Mouse (Mus musculus) liver, embryonic 11.5 days (tissue): ENCODE results near the gene Teddm2. TPM values are rescaled to one million over a fixed set of nuclear protein-coding genes. Genes with fewer than 3 reads are reported as not detected.

Source experiments
- ATAC-seq: fragments of 200-750 bp; cut with Nextera tagmentation; replicated peaks from 2 replicates; pipeline ENCODE4 v1.8.0; 2017; ENCODE audit warnings: moderate number of reproducible peaks, mild to moderate bottlenecking, moderate TSS enrichment, moderate library complexity; ENCODE audit not compliant: low FRiP score
- DNase-seq: peaks from one replicate; pipeline ENCODE4 v3.0.0-alpha.2; 2017; ENCODE audit warnings: low spot score
- H3K27ac ChIP-seq: fragments of 300-500 bp; sonication (generic); 2 replicates; pipeline ENCODE4 v1.5.1; 2014; ENCODE audit warnings: mild to moderate bottlenecking, low read depth, low read length, control low read depth
- H3K27me3 ChIP-seq: fragments of 300-500 bp; sonication (generic); replicated peaks from 2 replicates; pipeline ENCODE4 v1.6.1; 2014; ENCODE audit warnings: low read length, mixed read lengths; ENCODE audit not compliant: control insufficient read depth, insufficient read depth
- H3K36me3 ChIP-seq: fragments of 300-500 bp; sonication (generic); 2 replicates; pipeline ENCODE4 v1.6.1; 2014; ENCODE audit warnings: mild to moderate bottlenecking, low read length, moderate library complexity, mixed read lengths; ENCODE audit not compliant: control insufficient read depth, insufficient read depth
- H3K4me1 ChIP-seq: fragments of 300-500 bp; sonication (generic); replicated peaks from 2 replicates; pipeline ENCODE4 v1.6.1; 2014; ENCODE audit warnings: low read length, mixed read lengths; ENCODE audit not compliant: control insufficient read depth, insufficient read depth
- H3K4me2 ChIP-seq: fragments of 300-500 bp; sonication (generic); 2 replicates; pipeline ENCODE4 v1.6.1; 2014; ENCODE audit warnings: mild to moderate bottlenecking, control low read depth, moderate library complexity
- H3K4me3 ChIP-seq: fragments of 300-500 bp; sonication (generic); 2 replicates; pipeline ENCODE4 v1.5.1; 2014; ENCODE audit warnings: low read depth, low read length, control low read depth
- H3K9ac ChIP-seq: fragments of 300-500 bp; sonication (generic); 2 replicates; pipeline ENCODE4 v1.6.1; 2014; ENCODE audit warnings: low read depth, low read length, control low read depth
- H3K9me3 ChIP-seq: fragments of 300-500 bp; sonication (generic); 2 replicates; pipeline ENCODE4 v1.6.1; 2016; ENCODE audit warnings: low read length, inconsistent platforms, mixed read lengths; ENCODE audit not compliant: control insufficient read depth
- WGBS: fragments of 180-500 bp; shearing (Covaris S2); extraction: QIAGEN DNeasy Blood & Tissue Kit; methylation state at CpG from one replicate; pipeline ENCODE4 v1.1.7; 2014; 5-methylcytosine and 5-hydroxymethylcytosine counted together
- microRNA-seq: library from miRNA; unstranded; fragments of <30 nt; microRNA quantifications from one replicate; pipeline ENCODE4, GENCODE M21; 2017; ENCODE audit warnings: borderline number of aligned reads
- polyA plus RNA-seq: library from polyadenylated mRNA; unstranded; fragments of >200 nt; fragmentation: Nextera tagmentation; extraction: Ambion mirVana; gene quantifications from 2 replicates; pipeline ENCODE4 v1.2.1, GENCODE M21; 2014

The Teddm2 gene
- polyA plus RNA-seq, 1 experiment from 2014 or later = 0.45 TPM

DNA sequence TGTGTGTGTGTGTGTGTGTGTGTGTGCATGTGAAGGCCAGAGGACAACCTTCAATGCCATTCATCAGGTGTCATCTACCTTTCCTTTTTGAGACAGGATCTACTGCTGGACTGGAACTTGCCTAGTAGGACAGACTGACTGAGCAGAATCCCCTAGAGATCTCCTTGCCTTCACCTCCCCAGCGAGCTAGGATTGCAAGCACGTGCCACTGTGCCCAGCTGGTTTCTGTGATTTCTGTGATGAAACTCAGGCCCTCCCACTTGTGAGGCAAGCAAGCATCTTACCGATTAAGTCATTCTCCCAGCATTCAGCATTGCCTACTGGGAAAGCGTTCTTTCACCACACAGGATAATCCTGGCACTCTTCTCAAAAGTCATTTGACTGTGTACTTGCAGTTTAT, 69.3 kb downstream of the Teddm2 start:
- Histone ChIP-seq H3K9me3 (no peaks in the 10 kb centered on the region), H3K27ac (no peak overlapping the region), H3K27me3 (no peaks in the 10 kb centered on the region), H3K9ac (no peak overlapping the region), H3K4me2 (no peak overlapping the region), H3K4me3 (no peak overlapping the region), H3K36me3 (no peaks in the 10 kb centered on the region), H3K4me1 (no peaks in the 10 kb centered on the region)
- DNase-seq = no peak
- WGBS = 72% methylated on average over 4 of the region's 4 CpGs
- ATAC-seq = no peak

DNA sequence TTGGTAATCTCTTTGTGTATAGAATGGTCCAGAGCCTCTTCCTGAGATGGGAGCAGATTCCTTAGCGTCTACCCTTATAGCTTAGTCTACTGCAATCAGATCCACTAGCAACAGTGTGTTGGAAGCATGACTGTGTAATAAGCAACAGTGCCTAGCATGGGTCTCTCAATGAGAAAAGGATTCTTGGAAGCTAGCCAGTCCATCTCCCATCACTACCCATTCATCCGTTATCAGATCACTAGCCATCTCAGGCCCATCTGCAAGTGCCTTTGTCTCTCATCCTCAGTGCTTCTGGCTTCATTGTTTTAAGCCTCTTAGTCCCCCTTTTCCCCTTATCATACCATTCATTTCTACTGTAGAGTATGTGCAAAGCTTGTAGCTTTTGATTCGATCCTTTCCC, 79.8 kb downstream of the Teddm2 start:
- Histone ChIP-seq H3K36me3 (no peaks in the 10 kb centered on the region), H3K4me3 (no peak overlapping the region), H3K4me2 (no peak overlapping the region), H3K4me1 (no peaks in the 10 kb centered on the region), H3K27ac (no peak overlapping the region), H3K9ac (no peak overlapping the region), H3K9me3 (no peaks in the 10 kb centered on the region), H3K27me3 (no peaks in the 10 kb centered on the region)
- ATAC-seq = no peak
- WGBS = 80% methylated on average over 3 of the region's 3 CpGs
- DNase-seq = no peak

DNA sequence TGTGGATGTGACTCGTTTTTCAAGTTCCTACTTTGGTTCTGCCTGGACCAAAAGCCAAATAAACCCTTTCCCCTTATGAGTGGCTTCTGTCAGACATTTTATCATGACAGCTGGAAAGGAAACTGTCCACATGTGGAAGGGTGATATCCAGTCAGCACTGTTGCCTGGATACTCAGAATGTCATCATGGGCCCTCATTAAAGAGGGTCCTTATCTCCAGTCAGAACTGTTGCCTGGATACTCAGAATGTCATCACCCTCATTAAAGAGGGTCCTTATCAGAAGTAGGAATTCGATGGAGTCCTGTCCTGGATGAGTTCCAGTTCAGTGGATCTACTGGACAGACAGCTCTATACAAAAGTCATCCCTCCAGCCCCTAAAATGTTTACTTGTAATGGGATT, 85.8 kb downstream of the Teddm2 start:
- no peaks in the 10 kb centered on the region for H3K9me3 ChIP-seq
- H3K9ac ChIP-seq = no peak overlapping the region
- H3K27me3 ChIP-seq = no peaks in the 10 kb centered on the region
- 24% methylated on average over 2 of the region's 2 CpGs for WGBS
- no peak overlapping the region for H3K4me3 ChIP-seq
- DNase-seq (no peak), ATAC-seq (no peak)
- no peaks in the 10 kb centered on the region for H3K4me1 ChIP-seq
- H3K4me2 ChIP-seq = no peak overlapping the region
- H3K27ac ChIP-seq = no peak overlapping the region
- H3K36me3 ChIP-seq = no peaks in the 10 kb centered on the region

DNA sequence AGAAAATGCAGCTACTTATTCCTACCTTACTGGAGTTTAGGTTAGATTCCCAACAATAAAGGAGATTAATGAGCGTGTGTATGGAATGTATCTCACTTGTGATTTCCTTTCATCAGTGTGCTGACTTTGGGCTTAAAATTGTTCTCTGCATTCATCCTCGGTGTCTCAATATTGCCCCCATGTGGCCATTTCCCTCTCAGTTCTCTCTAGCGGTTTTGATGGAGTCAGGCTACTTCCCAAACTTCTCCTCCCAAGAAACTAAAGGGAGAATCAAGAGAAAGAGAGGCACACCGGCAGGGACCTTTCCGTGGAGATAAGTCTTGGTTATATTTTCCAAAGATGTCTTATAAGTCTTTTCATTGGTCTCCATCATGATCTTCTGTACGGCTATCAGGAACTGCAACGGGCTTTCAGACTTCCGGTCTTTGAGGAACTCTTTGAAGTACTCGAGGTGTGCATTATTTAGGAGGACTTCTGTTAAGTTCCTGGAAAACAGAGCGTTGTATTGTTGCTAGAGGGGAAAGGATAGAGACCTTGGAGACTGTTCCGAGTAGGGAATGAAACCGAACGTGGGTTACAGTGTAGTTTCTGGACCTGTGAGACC, 92.5 kb downstream of the Teddm2 start:
- ATAC-seq (no peak), DNase-seq (peak; percentile 32)
- Histone ChIP-seq H3K9me3 (no peaks in the 10 kb centered on the region), H3K27me3 (no peaks in the 10 kb centered on the region), H3K27ac (no peak overlapping the region), H3K4me2 (peak overlapping the region; percentile 36; the same call in 1 of the 2 replicates), H3K9ac (no peak overlapping the region), H3K4me3 (no peak overlapping the region), H3K36me3 (no peaks in the 10 kb centered on the region), H3K4me1 (no peaks in the 10 kb centered on the region)
- 40% methylated on average over 13 of the region's 13 CpGs for WGBS

DNA sequence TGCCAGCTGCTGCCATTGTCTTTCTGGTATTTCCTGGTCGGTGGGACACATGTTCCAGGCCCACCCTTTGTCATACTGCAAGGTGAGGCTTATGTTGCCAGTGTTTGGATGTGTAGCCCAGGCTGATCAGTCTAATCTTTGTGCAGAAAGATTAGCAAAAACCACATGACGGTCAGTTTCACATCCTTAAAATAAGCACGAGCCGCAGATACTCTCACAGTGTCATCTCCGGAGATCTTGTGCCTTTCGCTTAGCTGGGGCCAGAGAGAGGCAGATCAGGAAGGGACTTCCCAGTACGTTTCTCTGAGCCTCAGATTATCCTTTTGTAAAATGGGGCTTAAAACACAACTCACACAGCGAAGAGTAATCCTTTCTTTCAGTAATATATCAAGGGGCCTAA, 96.5 kb downstream of the Teddm2 start:
- Histone ChIP-seq H3K4me1 (no peaks in the 10 kb centered on the region), H3K27me3 (no peaks in the 10 kb centered on the region), H3K4me3 (no peak overlapping the region), H3K9ac (no peak overlapping the region), H3K36me3 (no peaks in the 10 kb centered on the region), H3K9me3 (no peaks in the 10 kb centered on the region), H3K4me2 (no peak overlapping the region), H3K27ac (no peak overlapping the region)
- DNase-seq = peak; percentile 5
- ATAC-seq = no peak
- 69% methylated on average over 8 of the region's 8 CpGs for WGBS

DNA sequence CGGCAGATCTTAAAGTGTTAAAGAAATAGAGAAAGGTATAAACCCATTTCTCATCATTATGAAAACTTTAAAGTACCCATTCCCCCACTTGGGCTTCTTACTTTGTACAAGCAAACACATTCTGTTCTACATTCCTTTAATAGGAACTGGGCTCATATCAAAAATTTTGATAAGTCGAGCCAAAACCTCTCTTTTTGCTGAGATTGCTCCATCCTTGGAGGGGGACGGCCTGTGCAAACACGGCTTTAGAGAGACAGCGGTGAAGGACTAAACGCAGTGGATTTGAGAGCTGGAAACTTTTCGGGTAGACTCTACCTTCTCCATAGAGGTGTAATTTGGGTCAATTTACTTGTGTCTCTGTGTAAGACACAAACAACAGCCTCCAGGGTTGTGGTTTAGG, 97.3 kb downstream of the Teddm2 start:
- DNase-seq (peak; percentile 6), ATAC-seq (no peak)

More for the DNA sequence above, 97.3 kb downstream of the Teddm2 start:
- Histone ChIP-seq H3K4me1 (no peaks in the 10 kb centered on the region), H3K9ac (no peak overlapping the region), H3K27me3 (no peaks in the 10 kb centered on the region), H3K27ac (no peak overlapping the region), H3K4me3 (no peak overlapping the region), H3K9me3 (no peaks in the 10 kb centered on the region), H3K4me2 (no peak overlapping the region), H3K36me3 (no peaks in the 10 kb centered on the region)
- 74% methylated on average over 7 of the region's 7 CpGs for WGBS

Small RNA genes within 50 kb of the gene (microRNA-seq; reads per million reads assigned to microRNA genes)
- gene Mir8114 = 65.8 reads per million, percentile 45 among the genes with 10 or more reads in this experiment

Other genes with a start within 250 kb of the Teddm2 start
- gene Rgs8, start 247.2 kb downstream of the Teddm2 start, polyA plus RNA-seq = 0.09 and 0.19 TPM in 2 replicates
- 0.94 and 1.3 TPM in 2 replicates for gene Rgs16, start 159.9 kb downstream of the Teddm2 start, polyA plus RNA-seq
- gene Rnasel, start 150.8 kb downstream of the Teddm2 start, polyA plus RNA-seq = 5.4 and 7.2 TPM in 2 replicates
- 0.07 TPM in 1 of 2 replicates, not detected in the other for gene Rgsl1, start 56.1 kb downstream of the Teddm2 start, polyA plus RNA-seq
- 0.40 and 0.49 TPM in 2 replicates for gene Teddm1b, start 25.9 kb downstream of the Teddm2 start, polyA plus RNA-seq
- not detected in 2 replicates for gene Teddm1a, start 8.5 kb downstream of the Teddm2 start, polyA plus RNA-seq
- 129 and 146 TPM in 2 replicates for gene Glul, start 284 bp downstream of the Teddm2 start, polyA plus RNA-seq